Mouse (Mus musculus) splenic B cell, adult 2 months (primary cell): ENCODE measurements around the gene Ldlrad3.

Experiments
- DNase-seq: peaks from one replicate; pipeline ENCODE4 v3.0.0-alpha.2; 2011; ENCODE audit warnings: low read depth, low spot score
- H3K27me3 ChIP-seq: 2 replicates; pipeline ENCODE4 v1.6.1; 2012; ENCODE audit warnings: mild to moderate bottlenecking, low read length, moderate library complexity, mixed read lengths; ENCODE audit not compliant: control insufficient read depth, poor library complexity, insufficient read depth, severe bottlenecking
- H3K36me3 ChIP-seq: 2 replicates; pipeline ENCODE4 v1.6.1; 2012; ENCODE audit warnings: mild to moderate bottlenecking, low read length, moderate library complexity, mixed read lengths; ENCODE audit not compliant: control insufficient read depth, poor library complexity, insufficient read depth, severe bottlenecking

The Ldlrad3 gene

DNA sequence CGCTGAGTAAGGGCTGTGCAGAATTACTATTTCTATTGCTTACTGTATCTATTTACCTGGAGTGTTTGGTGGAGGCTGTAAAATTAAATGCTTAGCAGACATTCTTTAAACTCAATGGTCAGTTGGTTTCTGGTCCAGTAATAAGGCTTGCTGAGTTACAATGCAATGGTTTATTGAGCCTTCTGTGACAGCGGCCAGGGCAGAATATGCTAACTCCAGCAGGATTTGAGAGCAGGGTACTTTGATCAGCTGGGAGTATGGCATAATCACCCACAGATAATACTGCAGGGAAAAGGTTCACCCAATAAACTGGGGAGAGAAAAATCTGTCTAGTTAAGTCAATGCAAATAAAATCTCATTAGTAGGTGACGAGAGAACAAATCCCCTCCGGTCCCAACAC is 220.2 kb downstream of the Ldlrad3 start:
- Histone ChIP-seq H3K27me3 (no peaks in the 10 kb centered on the region), H3K36me3 (no peaks in the 10 kb centered on the region)
- no peak for DNase-seq

DNA sequence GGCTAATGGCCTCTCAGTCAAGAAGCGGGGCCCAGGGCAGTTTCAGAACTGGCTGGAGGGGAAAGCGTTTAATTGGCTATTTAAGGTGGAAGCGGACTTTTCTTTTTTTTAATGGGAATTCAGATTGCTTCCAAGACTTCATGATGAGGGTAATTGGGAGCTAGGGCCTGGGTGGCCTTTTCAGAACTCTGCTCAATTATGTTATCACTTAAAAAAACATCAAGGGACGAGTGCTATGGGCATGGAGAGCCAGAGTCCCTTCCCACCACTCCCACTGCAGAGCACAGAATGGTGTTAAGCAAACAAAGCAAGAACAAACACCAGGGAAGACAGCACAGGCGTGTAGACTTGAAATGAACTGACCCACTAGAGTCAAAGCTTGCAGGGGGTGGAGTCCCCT is 220.7 kb downstream of the Ldlrad3 start:
- DNase-seq: no peak
- H3K36me3 ChIP-seq: no peaks in the 10 kb centered on the region

GRCm38 (mm10) chr2:101963367-101963766 is 222.8 kb downstream of the Ldlrad3 start:
- Histone ChIP-seq H3K27me3 (no peaks in the 10 kb centered on the region), H3K36me3 (no peaks in the 10 kb centered on the region)
- no peak for DNase-seq

More for the DNA sequence above, 220.7 kb downstream of the Ldlrad3 start:
- no peaks in the 10 kb centered on the region for H3K27me3 ChIP-seq

GRCm38 (mm10) chr2:101962349-101962748 is 223.8 kb downstream of the Ldlrad3 start:
- Histone ChIP-seq H3K27me3 (no peaks in the 10 kb centered on the region), H3K36me3 (no peaks in the 10 kb centered on the region)
- no peak for DNase-seq

DNA sequence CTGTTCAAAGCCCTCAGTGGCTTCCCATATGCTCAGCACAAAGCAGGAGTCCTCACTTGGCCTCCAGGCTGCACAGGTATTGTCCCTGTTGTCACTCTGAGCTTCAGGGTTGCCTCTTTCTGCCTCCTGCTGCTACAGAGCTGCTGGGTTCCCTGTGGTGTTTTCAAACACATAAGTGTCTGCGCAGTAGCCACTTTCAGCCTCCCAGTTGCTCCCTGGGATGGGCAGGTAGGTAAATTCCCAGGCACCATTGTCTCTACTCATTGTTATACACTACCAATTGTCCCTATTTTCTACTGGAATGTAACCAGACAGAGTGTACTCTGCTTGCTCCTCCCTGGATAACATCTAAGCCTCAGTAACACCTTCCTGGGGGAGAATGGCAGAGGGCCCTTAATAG is 224.8 kb downstream of the Ldlrad3 start:
- Histone ChIP-seq H3K27me3 (no peaks in the 10 kb centered on the region), H3K36me3 (no peaks in the 10 kb centered on the region)
- no peak for DNase-seq

DNA sequence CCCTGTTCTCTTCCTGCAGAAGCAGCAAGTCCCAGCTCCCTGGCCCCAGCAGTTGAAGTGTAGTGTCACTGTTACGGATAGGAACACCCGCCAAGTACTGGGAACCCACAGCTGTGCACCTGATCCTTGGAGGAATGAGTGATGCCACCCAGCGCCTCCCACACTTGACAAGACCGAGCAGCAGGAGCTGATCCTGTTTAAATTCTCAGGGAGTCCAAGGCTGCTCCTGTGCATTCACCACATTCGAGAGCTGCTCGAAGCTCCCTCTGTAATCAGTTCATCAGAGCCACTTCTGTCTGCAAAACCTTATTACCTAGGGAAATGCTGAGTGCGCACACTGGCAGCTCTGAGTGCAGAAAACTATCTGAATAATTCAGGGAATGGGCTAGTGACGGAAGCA is 225.5 kb downstream of the Ldlrad3 start:
- no peaks in the 10 kb centered on the region for H3K36me3 ChIP-seq
- no peaks in the 10 kb centered on the region for H3K27me3 ChIP-seq
- no peak for DNase-seq

DNA sequence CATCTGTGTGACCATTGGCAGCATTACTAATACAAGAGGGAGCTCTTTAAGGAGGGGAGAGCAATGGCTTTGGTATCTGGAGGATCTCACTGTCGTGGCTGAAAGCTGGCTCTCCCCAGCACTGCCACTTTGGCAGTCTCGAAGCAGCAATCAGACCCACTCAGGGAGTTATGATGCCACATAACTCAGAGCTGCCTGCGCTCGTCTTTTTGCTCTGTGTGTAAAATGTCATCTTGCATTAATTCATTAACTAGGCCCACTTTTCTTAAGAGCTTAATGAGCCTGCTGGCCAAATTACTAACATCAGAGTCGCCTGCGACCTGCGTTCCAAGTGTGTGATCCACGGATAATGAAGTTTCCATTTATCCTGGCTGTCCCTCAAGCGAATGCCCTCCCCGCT is 230.1 kb downstream of the Ldlrad3 start:
- no peak for DNase-seq

GRCm38 (mm10) chr2:101952951-101953361 is 233.2 kb downstream of the Ldlrad3 start:
- no peaks in the 10 kb centered on the region for H3K36me3 ChIP-seq
- no peaks in the 10 kb centered on the region for H3K27me3 ChIP-seq
- no peak for DNase-seq

More for the DNA sequence above, 230.1 kb downstream of the Ldlrad3 start:
- Histone ChIP-seq H3K36me3 (no peaks in the 10 kb centered on the region), H3K27me3 (no peaks in the 10 kb centered on the region)

GRCm38 (mm10) chr2:101950716-101951520 is 235.3 kb downstream of the Ldlrad3 start:
- no peak for DNase-seq
- no peaks in the 10 kb centered on the region for H3K36me3 ChIP-seq
- H3K27me3 ChIP-seq: no peaks in the 10 kb centered on the region

DNA sequence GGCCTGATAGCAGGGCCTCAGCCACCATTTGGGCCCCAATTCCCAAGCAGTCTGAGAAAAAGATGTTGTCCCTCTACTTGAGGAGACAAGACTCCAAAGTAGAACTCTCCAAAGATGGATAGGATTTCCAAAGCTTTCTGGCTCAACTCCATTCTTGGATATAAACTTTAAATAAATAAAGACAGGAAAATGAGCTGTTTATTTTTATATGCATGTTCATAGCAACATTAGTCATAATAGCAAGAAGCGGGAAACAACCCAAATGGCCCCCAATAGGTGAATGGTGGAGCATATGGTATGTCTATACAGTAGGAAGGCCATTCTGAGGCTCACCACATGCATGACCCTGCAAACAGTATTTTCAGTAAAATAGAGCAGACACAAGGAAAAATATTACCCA is 251.2 kb downstream of the Ldlrad3 start:
- no peak for DNase-seq
- Histone ChIP-seq H3K27me3 (no peaks in the 10 kb centered on the region), H3K36me3 (no peaks in the 10 kb centered on the region)

DNA sequence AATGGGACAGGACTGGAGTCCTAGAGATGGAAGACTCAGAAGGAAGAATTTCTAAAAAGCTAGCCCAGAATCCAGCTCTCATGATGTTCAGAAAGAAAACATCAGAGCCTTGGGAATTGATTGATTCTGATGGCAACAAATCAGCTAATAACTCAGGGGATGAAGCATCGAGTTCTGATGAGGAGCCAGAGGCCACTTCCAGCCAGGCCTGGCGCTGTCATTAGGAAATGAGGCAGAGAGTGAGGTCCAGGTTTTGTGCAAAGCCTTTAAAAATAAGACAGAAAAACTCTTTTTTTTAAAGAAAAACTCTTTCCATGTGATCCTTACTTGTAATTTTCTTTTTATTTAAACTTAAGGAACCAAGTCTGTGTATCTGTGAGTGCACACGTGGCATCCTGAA is 252.9 kb downstream of the Ldlrad3 start:
- Histone ChIP-seq H3K36me3 (no peaks in the 10 kb centered on the region), H3K27me3 (no peaks in the 10 kb centered on the region)
- no peak for DNase-seq

- H3K27me3 ChIP-seq: no peaks in the 10 kb centered on the region
- no peak for DNase-seq
- H3K36me3 ChIP-seq: no peaks in the 10 kb centered on the region
These were observed 253.8 kb downstream of the Ldlrad3 start for GRCm38 (mm10) chr2:101932169-101932936.

GRCm38 (mm10) chr2:101925591-101926188 is 260.5 kb downstream of the Ldlrad3 start:
- no peaks in the 10 kb centered on the region for H3K27me3 ChIP-seq
- H3K36me3 ChIP-seq: no peaks in the 10 kb centered on the region
- no peak for DNase-seq

- DNase-seq: no peak
- Histone ChIP-seq H3K27me3 (no peaks in the 10 kb centered on the region), H3K36me3 (no peaks in the 10 kb centered on the region)
These were observed 261.0 kb downstream of the Ldlrad3 start for GRCm38 (mm10) chr2:101925183-101925582.

DNA sequence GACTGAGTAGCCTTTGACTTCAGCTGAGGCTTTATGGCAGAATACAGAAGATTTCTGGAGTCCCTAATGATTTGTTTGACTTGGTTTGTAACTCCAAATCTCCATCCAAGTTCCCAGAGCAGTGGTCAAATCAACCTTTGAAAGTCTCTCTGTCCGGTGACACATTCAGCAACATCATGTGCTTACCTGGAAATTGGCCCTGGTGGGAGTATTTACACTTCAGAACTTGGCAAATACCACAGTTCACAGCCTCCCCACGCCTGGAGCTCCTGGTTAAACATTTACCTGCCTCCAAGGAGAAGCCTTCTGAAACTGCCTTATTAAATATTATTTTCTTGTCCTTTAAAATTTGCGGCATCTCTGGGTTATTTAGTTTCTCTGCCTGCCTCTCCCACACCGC is 263.0 kb downstream of the Ldlrad3 start:
- Histone ChIP-seq H3K36me3 (no peaks in the 10 kb centered on the region), H3K27me3 (no peaks in the 10 kb centered on the region)
- DNase-seq: no peak
